Mouse (Mus musculus): ENCODE measurements around the gene Stk38. TPM values are rescaled to one million over a fixed set of nuclear protein-coding genes. Genes with fewer than 3 reads are reported as not detected.
A peak's percentile ranks its signal among the peaks of the same experiment; 100 is the strongest.

Gene Stk38
- total and polyA plus RNA-seq, 2 experiments, result 45.8 to 54.4 TPM

- TF ChIP-seq POLR2A (IDR thresholded peaks at IDR 0.05; ENCODE audit: extremely low read depth, insufficient read depth, low read length) (no peak), CTCF (IDR thresholded peaks at IDR 0.05; ENCODE audit: low read depth, low read length) (0 out of 2 replicates have a peak, but pooled peaks have one; percentile 13)
- H3K36me3 ChIP-seq (ENCODE audit: control insufficient read depth, insufficient read depth, low read length), result no peaks in the 10 kb centered on the region
- H3K79me2 ChIP-seq (ENCODE audit: control insufficient read depth, insufficient read depth, low read length), result no peaks in the 10 kb centered on the region
- H3K4me1 ChIP-seq (ENCODE audit: control insufficient read depth, insufficient read depth, low read length), result peaks cover 6% of the 10 kb centered on the region
- H3K27me3 ChIP-seq (ENCODE audit: control insufficient read depth, insufficient read depth, low read length), result no peaks in the 10 kb centered on the region
- H3K9ac ChIP-seq (ENCODE audit: low read depth, low read length), result no peak overlapping the region
- no peak overlapping the region for H3K27ac ChIP-seq (replicated peaks; ENCODE audit: insufficient read depth, low read depth, low read length)
- H3K4me3 ChIP-seq (ENCODE audit: insufficient read depth, low read depth, low read length), result no peak overlapping the region
- 95% methylated on average over 19 of the region's 19 CpGs for WGBS
- DNase-seq (ENCODE audit: extremely low read depth, low read depth, low spot score), result no peak
These were observed 60.5 kb downstream of the Stk38 start for GRCm38 (mm10) chr17:28947011-28947939.

- H3K36me3 ChIP-seq (ENCODE audit: control insufficient read depth, insufficient read depth, low read length), result no peaks in the 10 kb centered on the region
- 89% methylated on average over 7 of the region's 7 CpGs for WGBS
- TF ChIP-seq CTCF (IDR thresholded peaks at IDR 0.05; ENCODE audit: low read depth, low read length) (no peak), POLR2A (IDR thresholded peaks at IDR 0.05; ENCODE audit: extremely low read depth, insufficient read depth, low read length) (no peak)
- no peaks in the 10 kb centered on the region for H3K4me1 ChIP-seq (ENCODE audit: control insufficient read depth, insufficient read depth, low read length)
- no peaks in the 10 kb centered on the region for H3K27me3 ChIP-seq (ENCODE audit: control insufficient read depth, insufficient read depth, low read length)
- DNase-seq (ENCODE audit: extremely low read depth, low read depth, low spot score), result peak; percentile 47
- no peak overlapping the region for H3K4me3 ChIP-seq (ENCODE audit: insufficient read depth, low read depth, low read length)
- no peak overlapping the region for H3K27ac ChIP-seq (replicated peaks; ENCODE audit: insufficient read depth, low read depth, low read length)
- no peaks in the 10 kb centered on the region for H3K79me2 ChIP-seq (ENCODE audit: control insufficient read depth, insufficient read depth, low read length)
- no peak overlapping the region for H3K9ac ChIP-seq (ENCODE audit: low read depth, low read length)
These were observed 63.3 kb downstream of the Stk38 start for GRCm38 (mm10) chr17:28944481-28944880.

- no peak for DNase-seq (ENCODE audit: extremely low read depth, low read depth, low spot score)
- Histone ChIP-seq H3K9ac (ENCODE audit: low read depth, low read length) (no peak within 1 kb of the TSS), H3K36me3 (ENCODE audit: control insufficient read depth, insufficient read depth, low read length) (no peaks in the 10 kb centered on the region), H3K4me1 (ENCODE audit: control insufficient read depth, insufficient read depth, low read length) (no peaks in the 10 kb centered on the region), H3K27me3 (ENCODE audit: control insufficient read depth, insufficient read depth, low read length) (no peaks in the 10 kb centered on the region), H3K79me2 (ENCODE audit: control insufficient read depth, insufficient read depth, low read length) (no peaks in the 10 kb centered on the region), H3K27ac (replicated peaks; ENCODE audit: insufficient read depth, low read depth, low read length) (no peak within 1 kb of the TSS), H3K4me3 (ENCODE audit: insufficient read depth, low read depth, low read length) (no peak within 1 kb of the TSS)
- WGBS, result 92% methylated on average over 7 of the region's 7 CpGs
- TF ChIP-seq CTCF (IDR thresholded peaks at IDR 0.05; ENCODE audit: low read depth, low read length) (no peak), POLR2A (IDR thresholded peaks at IDR 0.05; ENCODE audit: extremely low read depth, insufficient read depth, low read length) (no peak)
These were observed 64.1 kb downstream of the Stk38 start, which contains the start of gene Pxt1 for GRCm38 (mm10) chr17:28943740-28944139. TSS of gene Pxt1 (minus strand) at chr17:28943840.

GRCm38 (mm10) chr17:28942101-28942500, 65.7 kb downstream of the Stk38 start:
- no peak overlapping the region for H3K27ac ChIP-seq (replicated peaks; ENCODE audit: insufficient read depth, low read depth, low read length)
- no peak for DNase-seq (ENCODE audit: extremely low read depth, low read depth, low spot score)
- no peaks in the 10 kb centered on the region for H3K36me3 ChIP-seq (ENCODE audit: control insufficient read depth, insufficient read depth, low read length)
- no peaks in the 10 kb centered on the region for H3K79me2 ChIP-seq (ENCODE audit: control insufficient read depth, insufficient read depth, low read length)
- 85% methylated on average over 10 of the region's 11 CpGs for WGBS
- H3K9ac ChIP-seq (ENCODE audit: low read depth, low read length), result no peak overlapping the region
- no peaks in the 10 kb centered on the region for H3K4me1 ChIP-seq (ENCODE audit: control insufficient read depth, insufficient read depth, low read length)
- H3K4me3 ChIP-seq (ENCODE audit: insufficient read depth, low read depth, low read length), result no peak overlapping the region
- H3K27me3 ChIP-seq (ENCODE audit: control insufficient read depth, insufficient read depth, low read length), result no peaks in the 10 kb centered on the region
- TF ChIP-seq POLR2A (IDR thresholded peaks at IDR 0.05; ENCODE audit: extremely low read depth, insufficient read depth, low read length) (no peak), CTCF (IDR thresholded peaks at IDR 0.05; ENCODE audit: low read depth, low read length) (no peak)

GRCm38 (mm10) chr17:28940776-28941555, 66.8 kb downstream of the Stk38 start:
- no peaks in the 10 kb centered on the region; the same call in 1 of the 2 replicates for H3K4me1 ChIP-seq (ENCODE audit: control insufficient read depth, insufficient read depth, low read length)
- H3K27me3 ChIP-seq (ENCODE audit: control insufficient read depth, insufficient read depth, low read length), result no peaks in the 10 kb centered on the region

More at GRCm38 (mm10) chr17:28940776-28941555, 66.8 kb downstream of the Stk38 start:
- H3K9ac ChIP-seq (ENCODE audit: low read depth, low read length), result no peak overlapping the region
- DNase-seq (ENCODE audit: extremely low read depth, low read depth, low spot score), result no peak
- H3K27ac ChIP-seq (replicated peaks; ENCODE audit: insufficient read depth, low read depth, low read length), result no peak overlapping the region
- H3K36me3 ChIP-seq (ENCODE audit: control insufficient read depth, insufficient read depth, low read length), result no peaks in the 10 kb centered on the region
- H3K79me2 ChIP-seq (ENCODE audit: control insufficient read depth, insufficient read depth, low read length), result no peaks in the 10 kb centered on the region
- TF ChIP-seq CTCF (IDR thresholded peaks at IDR 0.05; ENCODE audit: low read depth, low read length) (no peak), POLR2A (IDR thresholded peaks at IDR 0.05; ENCODE audit: extremely low read depth, insufficient read depth, low read length) (no peak)
- WGBS, result 92% methylated on average over 25 of the region's 25 CpGs
- no peak overlapping the region for H3K4me3 ChIP-seq (ENCODE audit: insufficient read depth, low read depth, low read length)

All from liver, adult 2 months (tissue).